Mouse (Mus musculus) limb, embryonic 11.5 days (tissue): ENCODE data around the gene F830045P16Rik. TPM values are rescaled to one million over a fixed set of nuclear protein-coding genes. Genes with fewer than 3 reads are reported as not detected.

Experiments
- ATAC-seq: fragments of 200-750 bp; cut with Nextera tagmentation; 2 replicates; pipeline ENCODE4 v1.8.0; 2017; ENCODE audit warnings: low read depth; ENCODE audit not compliant: insufficient number of reproducible peaks, low FRiP score, low TSS enrichment
- DNase-seq: peaks from one replicate; pipeline ENCODE4 v3.0.0-alpha.2; 2015; ENCODE audit warnings: low spot score
- H3K27ac ChIP-seq: fragments of 300-500 bp; sonication (generic); replicated peaks from 2 replicates; pipeline ENCODE4 v1.5.1; 2014; ENCODE audit warnings: low read depth, mild to moderate bottlenecking, low read length
- H3K27me3 ChIP-seq: fragments of 300-500 bp; sonication (generic); 2 replicates; pipeline ENCODE4 v1.6.1; 2014; ENCODE audit warnings: mild to moderate bottlenecking, low read length, mixed read lengths; ENCODE audit not compliant: control insufficient read depth, insufficient read depth
- H3K36me3 ChIP-seq: fragments of 300-500 bp; sonication (generic); 2 replicates; pipeline ENCODE4 v1.6.1; 2014; ENCODE audit warnings: mild to moderate bottlenecking, low read length, moderate library complexity, mixed read lengths; ENCODE audit not compliant: control insufficient read depth, insufficient read depth
- H3K4me1 ChIP-seq: fragments of 300-500 bp; sonication (generic); 2 replicates; pipeline ENCODE4 v1.6.1; 2014; ENCODE audit warnings: low read length, mixed read lengths; ENCODE audit not compliant: control insufficient read depth, insufficient read depth
- H3K4me2 ChIP-seq: fragments of 300-500 bp; sonication (generic); 2 replicates; pipeline ENCODE4 v1.6.1; 2014; ENCODE audit warnings: low read depth, mild to moderate bottlenecking, moderate library complexity; ENCODE audit not compliant: severe bottlenecking
- H3K4me3 ChIP-seq: fragments of 300-500 bp; sonication (generic); 2 replicates; pipeline ENCODE4 v1.5.1; 2014; ENCODE audit warnings: low read depth, low read length
- H3K9ac ChIP-seq: fragments of 300-500 bp; sonication (generic); 2 replicates; pipeline ENCODE4 v1.6.1; 2014; ENCODE audit warnings: mild to moderate bottlenecking, low read length
- H3K9me3 ChIP-seq: fragments of 300-500 bp; sonication (generic); 2 replicates; pipeline ENCODE4 v1.6.1; 2016; ENCODE audit warnings: low read length; ENCODE audit not compliant: control insufficient read depth
- WGBS: fragments of 180-500 bp; shearing (Covaris S2); extraction: QIAGEN DNeasy Blood & Tissue Kit; methylation state at CpG from one replicate; pipeline ENCODE4 v1.1.7; 2014; 5-methylcytosine and 5-hydroxymethylcytosine counted together
- polyA plus RNA-seq: library from polyadenylated mRNA; unstranded; fragments of >200 nt; fragmentation: Nextera tagmentation; extraction: Ambion mirVana; gene quantifications from 2 replicates; pipeline ENCODE4 v1.2.1, GENCODE M21; 2014

The F830045P16Rik gene
- not detected in 2 replicates for polyA plus RNA-seq

GRCm38 (mm10) chr2:129536377-129536776 is at the start of gene F830045P16Rik:
F830045P16Rik (minus strand) TSS chr2:129536602.
- WGBS: 76% methylated on average over 2 of the region's 2 CpGs
- DNase-seq (no peak), ATAC-seq (no peak)
- no peak within 1 kb of the TSS for H3K4me3 ChIP-seq
- H3K36me3 ChIP-seq: no peaks in the 10 kb centered on the region
- H3K27me3 ChIP-seq: peaks cover 8% of the 10 kb centered on the region
- H3K27ac ChIP-seq: no peak within 1 kb of the TSS
- no peaks in the 10 kb centered on the region for H3K9me3 ChIP-seq
- H3K4me1 ChIP-seq: peaks cover 25% of the 10 kb centered on the region
- H3K9ac ChIP-seq: no peak within 1 kb of the TSS
- no peak within 1 kb of the TSS for H3K4me2 ChIP-seq

- WGBS: 85% methylated on average over 11 of the region's 11 CpGs
- H3K9me3 ChIP-seq: no peaks in the 10 kb centered on the region
- no peak overlapping the region for H3K27ac ChIP-seq
- no peak overlapping the region for H3K9ac ChIP-seq
- no peaks in the 10 kb centered on the region for H3K27me3 ChIP-seq
- no peak for DNase-seq
- H3K4me2 ChIP-seq: no peak overlapping the region
- 0 out of 2 replicates have a peak, but pooled peaks cover 2% of the 10 kb centered on the region for H3K4me1 ChIP-seq
- ATAC-seq: no peak
- H3K36me3 ChIP-seq: no peaks in the 10 kb centered on the region
- H3K4me3 ChIP-seq: no peak overlapping the region
Measured at GRCm38 (mm10) chr2:129585904-129586514, 49.6 kb upstream of the F830045P16Rik start.

GRCm38 (mm10) chr2:129584905-129585304 is 48.5 kb upstream of the F830045P16Rik start:
- DNase-seq (no peak), ATAC-seq (no peak)
- 5% methylated on average over 1 of the region's 1 CpGs for WGBS
- Histone ChIP-seq H3K36me3 (no peaks in the 10 kb centered on the region), H3K27me3 (no peaks in the 10 kb centered on the region), H3K27ac (no peak overlapping the region), H3K9ac (no peak overlapping the region), H3K4me2 (no peak overlapping the region), H3K4me1 (0 out of 2 replicates have a peak, but pooled peaks cover 2% of the 10 kb centered on the region), H3K9me3 (no peaks in the 10 kb centered on the region), H3K4me3 (no peak overlapping the region)

GRCm38 (mm10) chr2:129582261-129582660 is 45.9 kb upstream of the F830045P16Rik start:
- Histone ChIP-seq H3K4me1 (no peaks in the 10 kb centered on the region), H3K36me3 (no peaks in the 10 kb centered on the region), H3K4me2 (no peak overlapping the region), H3K9me3 (no peaks in the 10 kb centered on the region), H3K4me3 (no peak overlapping the region), H3K27me3 (no peaks in the 10 kb centered on the region), H3K27ac (no peak overlapping the region), H3K9ac (no peak overlapping the region)
- ATAC-seq (no peak), DNase-seq (no peak)
- 95% methylated on average over 4 of the region's 4 CpGs for WGBS

- DNase-seq (no peak), ATAC-seq (no peak)
- WGBS: 38% methylated on average over 3 of the region's 3 CpGs
- Histone ChIP-seq H3K36me3 (no peaks in the 10 kb centered on the region), H3K27me3 (no peaks in the 10 kb centered on the region), H3K4me3 (no peak overlapping the region), H3K9me3 (no peaks in the 10 kb centered on the region), H3K27ac (no peak overlapping the region), H3K9ac (no peak overlapping the region), H3K4me1 (no peaks in the 10 kb centered on the region), H3K4me2 (no peak overlapping the region)
Measured at GRCm38 (mm10) chr2:129581826-129582225, 45.4 kb upstream of the F830045P16Rik start.

- Histone ChIP-seq H3K4me3 (no peak overlapping the region), H3K9me3 (no peaks in the 10 kb centered on the region), H3K36me3 (no peaks in the 10 kb centered on the region), H3K4me1 (no peaks in the 10 kb centered on the region), H3K4me2 (no peak overlapping the region), H3K27me3 (no peaks in the 10 kb centered on the region), H3K9ac (no peak overlapping the region), H3K27ac (no peak overlapping the region)
- ATAC-seq (no peak), DNase-seq (no peak)
- 89% methylated on average over 4 of the region's 4 CpGs for WGBS
Measured at GRCm38 (mm10) chr2:129580656-129581055, 44.3 kb upstream of the F830045P16Rik start.

- 86% methylated on average over 8 of the region's 8 CpGs for WGBS
- peaks cover 5% of the 10 kb centered on the region; the same call in 1 of the 2 replicates for H3K27me3 ChIP-seq
Measured at GRCm38 (mm10) chr2:129576611-129577447, 40.4 kb upstream of the F830045P16Rik start.

GRCm38 (mm10) chr2:129575113-129575512 is 38.7 kb upstream of the F830045P16Rik start:
- 94% methylated on average over 4 of the region's 4 CpGs for WGBS
- H3K4me2 ChIP-seq: no peak overlapping the region; the same call in 1 of the 2 replicates
- DNase-seq: no peak
- H3K9me3 ChIP-seq: no peaks in the 10 kb centered on the region
- no peak overlapping the region for H3K9ac ChIP-seq
- no peaks in the 10 kb centered on the region for H3K36me3 ChIP-seq
- peaks cover 8% of the 10 kb centered on the region; the same call in 1 of the 2 replicates for H3K4me1 ChIP-seq
- H3K27me3 ChIP-seq: peaks cover 5% of the 10 kb centered on the region; the same call in 1 of the 2 replicates
- no peak overlapping the region for H3K27ac ChIP-seq
- H3K4me3 ChIP-seq: no peak overlapping the region
- no peak for ATAC-seq

More at GRCm38 (mm10) chr2:129576611-129577447, 40.4 kb upstream of the F830045P16Rik start:
- ATAC-seq: no peak
- H3K4me3 ChIP-seq: no peak overlapping the region
- H3K4me1 ChIP-seq: peaks cover 8% of the 10 kb centered on the region; the same call in 1 of the 2 replicates
- H3K36me3 ChIP-seq: no peaks in the 10 kb centered on the region
- H3K27ac ChIP-seq: no peak overlapping the region
- no peaks in the 10 kb centered on the region for H3K9me3 ChIP-seq
- no peak for DNase-seq
- no peak overlapping the region for H3K9ac ChIP-seq
- no peak overlapping the region for H3K4me2 ChIP-seq
